Mouse (Mus musculus) megakaryocyte, embryonic 14.5 days (primary cell): ENCODE results near the gene ccdc198. TPM values are rescaled to one million over a fixed set of nuclear protein-coding genes. Genes with fewer than 3 reads are reported as not detected.
"Not testable (repeated sequence)": the region's sequence is repeated elsewhere in the genome, so short reads cannot be mapped to it uniquely, and the experiment has no call there.

Source experiments
- H3K27me3 ChIP-seq: replicated peaks from 2 replicates; pipeline ENCODE3; 2012; ENCODE audit warnings: inconsistent platforms
- H3K36me3 ChIP-seq: replicated peaks from 2 replicates; pipeline ENCODE3; 2012; ENCODE audit warnings: low read length, inconsistent platforms, mixed read lengths
- H3K4me1 ChIP-seq: 2 replicates; pipeline ENCODE4 v1.6.1; 2012; ENCODE audit warnings: inconsistent platforms
- H3K4me3 ChIP-seq: replicated peaks from 2 replicates; pipeline ENCODE3; 2012; ENCODE audit warnings: moderate library complexity, mild to moderate bottlenecking, inconsistent platforms
- H3K9me3 ChIP-seq: 2 replicates; pipeline ENCODE4 v1.6.1; 2012; ENCODE audit warnings: inconsistent platforms
- FLI1 ChIP-seq: IDR thresholded peaks from 2 replicates; pipeline ENCODE4 v1.6.1; 2012; ENCODE audit warnings: low read length, inconsistent platforms, mixed read lengths
- GATA1 ChIP-seq: IDR thresholded peaks from 3 replicates; pipeline ENCODE4 v1.6.1; 2012; ENCODE audit warnings: mixed read lengths, low read length, inconsistent platforms, borderline replicate concordance
- polyA plus RNA-seq: library from polyadenylated mRNA; stranded (reverse); fragments of >175 nt; gene quantifications from 2 replicates; pipeline ENCODE4 v1.2.3, GENCODE M21; 2012; ENCODE audit warnings: low replicate concordance; ENCODE audit not compliant: insufficient read depth

Gene ccdc198
- not detected in 2 replicates for polyA plus RNA-seq

GRCm38 (mm10) chr14:49245126-49245714 lies at the start of gene ccdc198:
Gene ccdc198, minus strand, starts transcription at chr14:49245474.
- Histone ChIP-seq H3K4me3 (no peak within 1 kb of the TSS), H3K27me3 (peaks cover under 1% of the 10 kb centered on the region), H3K36me3 (no peaks in the 10 kb centered on the region), H3K4me1 (no peaks in the 10 kb centered on the region), H3K9me3 (no peaks in the 10 kb centered on the region)
- TF ChIP-seq FLI1 (no peak), GATA1 (no peak)

- TF ChIP-seq GATA1, result no peak
- no peak for TF ChIP-seq FLI1
Measured at GRCm38 (mm10) chr14:49293802-49294449, 48.7 kb upstream of the ccdc198 start.

GRCm38 (mm10) chr14:49290029-49290745 lies 44.9 kb upstream of the ccdc198 start:
- Histone ChIP-seq H3K9me3 (peaks cover 4% of the 10 kb centered on the region; the same call in 1 of the 2 replicates), H3K4me1 (no peaks in the 10 kb centered on the region), H3K4me3 (no peak overlapping the region), H3K27me3 (no peaks in the 10 kb centered on the region), H3K36me3 (no peaks in the 10 kb centered on the region)
- TF ChIP-seq GATA1, result no peak
- no peak for TF ChIP-seq FLI1

More at GRCm38 (mm10) chr14:49293802-49294449, 48.7 kb upstream of the ccdc198 start:
- no peak overlapping the region for H3K4me3 ChIP-seq
- 0 out of 2 replicates have a peak, but pooled peaks cover 3% of the 10 kb centered on the region for H3K9me3 ChIP-seq
- H3K36me3 ChIP-seq, result no peaks in the 10 kb centered on the region
- H3K27me3 ChIP-seq, result no peaks in the 10 kb centered on the region
- H3K4me1 ChIP-seq, result no peaks in the 10 kb centered on the region

- TF ChIP-seq FLI1 (no peak), GATA1 (no peak)
- H3K36me3 ChIP-seq, result no peaks in the 10 kb centered on the region
- peaks cover 4% of the 10 kb centered on the region; the same call in 1 of the 2 replicates for H3K9me3 ChIP-seq
- no peaks in the 10 kb centered on the region for H3K27me3 ChIP-seq
- H3K4me1 ChIP-seq, result no peaks in the 10 kb centered on the region
- H3K4me3 ChIP-seq, result no peak overlapping the region
Measured at GRCm38 (mm10) chr14:49283784-49284655, 38.7 kb upstream of the ccdc198 start.

- Histone ChIP-seq H3K9me3 (no peaks in the 10 kb centered on the region), H3K4me3 (no peak overlapping the region), H3K4me1 (no peaks in the 10 kb centered on the region), H3K36me3 (no peaks in the 10 kb centered on the region), H3K27me3 (no peaks in the 10 kb centered on the region)
- TF ChIP-seq FLI1, result no peak
- no peak for TF ChIP-seq GATA1
Measured at GRCm38 (mm10) chr14:49278880-49279279, 33.6 kb upstream of the ccdc198 start.

DNA sequence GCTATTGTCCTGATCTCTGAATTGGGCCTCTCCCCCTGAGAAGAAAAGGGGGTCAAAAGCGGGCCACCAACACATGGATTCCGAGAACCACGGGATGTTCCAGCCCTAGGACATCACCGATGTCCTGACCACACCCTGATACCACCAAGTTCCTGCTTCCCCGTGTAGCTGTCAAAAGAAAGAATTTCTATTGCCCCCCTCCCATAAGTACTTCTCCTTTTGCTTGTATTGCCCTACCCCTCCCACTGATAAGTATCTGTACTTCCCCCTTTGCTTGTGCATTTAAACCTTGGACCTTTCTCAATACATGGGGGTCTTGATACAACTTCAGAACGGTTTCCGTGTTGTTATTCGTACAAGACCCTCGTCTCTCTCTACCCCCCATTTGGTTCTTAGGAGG lies 33.2 kb upstream of the ccdc198 start:
- H3K9me3 ChIP-seq, H3K4me3 ChIP-seq, H3K27me3 ChIP-seq, H3K4me1 ChIP-seq, H3K36me3 ChIP-seq: not testable (repeated sequence)

- Histone ChIP-seq H3K4me1 (no peaks in the 10 kb centered on the region), H3K36me3 (no peaks in the 10 kb centered on the region), H3K27me3 (no peaks in the 10 kb centered on the region), H3K4me3 (no peak overlapping the region), H3K9me3 (no peaks in the 10 kb centered on the region)
- no peak for TF ChIP-seq FLI1
- no peak for TF ChIP-seq GATA1
Measured at GRCm38 (mm10) chr14:49277642-49278041, 32.4 kb upstream of the ccdc198 start.

- H3K9me3 ChIP-seq, result no peaks in the 10 kb centered on the region
- H3K4me3 ChIP-seq, result no peak overlapping the region
- no peaks in the 10 kb centered on the region for H3K36me3 ChIP-seq
- H3K27me3 ChIP-seq, result no peaks in the 10 kb centered on the region
- TF ChIP-seq GATA1 (no peak), FLI1 (no peak)
- no peaks in the 10 kb centered on the region for H3K4me1 ChIP-seq
Measured at GRCm38 (mm10) chr14:49275376-49275775, 30.1 kb upstream of the ccdc198 start.

- peaks cover 2% of the 10 kb centered on the region; the same call in 1 of the 2 replicates for H3K9me3 ChIP-seq
- H3K27me3 ChIP-seq, result no peaks in the 10 kb centered on the region
- H3K4me1 ChIP-seq, result no peaks in the 10 kb centered on the region
- no peaks in the 10 kb centered on the region for H3K36me3 ChIP-seq
- H3K4me3 ChIP-seq, result peak overlapping the region; percentile 0
- TF ChIP-seq FLI1 (no peak), GATA1 (no peak)
Measured at GRCm38 (mm10) chr14:49265286-49266002, 20.2 kb upstream of the ccdc198 start.
